Mouse (Mus musculus) olfactory bulb, adult 2 months (tissue): ENCODE results near the gene A730015C16Rik.

ENCODE experiments used
- CTCF ChIP-seq: fragments of 200-500 bp; IDR thresholded peaks from 2 replicates; pipeline ENCODE4 v1.5.1; 2012; ENCODE audit warnings: low read depth, mild to moderate bottlenecking, low read length, moderate library complexity; ENCODE audit not compliant: insufficient read depth
- POLR2A ChIP-seq: fragments of 200-500 bp; IDR thresholded peaks from 2 replicates; pipeline ENCODE4 v1.6.1; 2012; ENCODE audit warnings: mild to moderate bottlenecking, low read depth, low read length, moderate library complexity; ENCODE audit not compliant: insufficient read depth

GRCm38 (mm10) chr4:108811142-108811541, 37.3 kb downstream of the A730015C16Rik start:
- TF ChIP-seq CTCF (no peak), POLR2A (no peak)
